Comparison of ENCODE assay signal across 20 mouse cellular contexts in the genomic region with DNA sequence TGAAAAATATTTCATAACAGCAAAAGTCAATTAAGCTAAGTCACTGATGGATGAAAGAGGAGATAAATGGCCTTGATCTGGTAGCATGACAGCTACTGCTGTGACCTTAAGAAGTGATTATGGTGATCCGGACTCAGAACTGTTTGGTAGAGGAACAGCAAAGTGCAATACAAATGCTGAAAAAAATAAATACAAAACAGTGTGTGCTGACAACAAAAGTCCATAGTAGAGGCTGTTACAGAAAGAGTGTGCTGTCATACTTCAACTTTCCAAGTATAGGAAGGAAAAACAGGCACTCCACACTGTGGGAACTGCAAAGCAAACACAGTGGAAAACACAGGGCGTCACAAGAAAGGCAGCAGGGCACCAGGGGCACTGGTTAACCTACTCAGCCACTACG. TPM values are rescaled to one million over a fixed set of nuclear protein-coding genes. Genes with fewer than 3 reads are reported as not detected.
DNase-seq lines count a peak whose midpoint lies in the region; ATAC-seq and TF ChIP-seq lines count a peak whose summit lies in the region.
"Had no signal": no experiment of that assay in that cellular context is flagged by ENCODE, and none has a peak within 500 bp of the region (broad histone marks: within the 10 kb centered on the region; RNA-seq: fewer than 3 reads in every experiment).

No protein-coding gene starts in this region.

- no peak for TF ChIP-seq EP300 in liver, postnatal 0 days (IDR thresholded peaks at IDR 0.05; ENCODE audit: low read depth)

- DNase-seq in liver, postnatal 0 days = no peak
- DNase-seq in lung, postnatal 36 days = peak; percentile 39
- DNase-seq in lung, postnatal 25 days (ENCODE audit: low spot score) = no peak
- no peak for DNase-seq in neural tube, embryonic 10.5 days (ENCODE audit: extremely low spot score, low spot score)
- DNase-seq: adrenal gland, adult 2 months; adrenal gland, postnatal 10 days; adrenal gland, postnatal 25 days; B cell, adult 2 months; cerebellum, adult 11 months; cerebellum, adult 18-20 months; cerebellum, adult 8-10 months; cerebellum, adult 9-11 months; cerebellum, postnatal 25 days; forebrain, postnatal 0 days had no signal

- WGBS in liver, postnatal 0 days (ENCODE audit: insufficient replicate concordance) = 70% methylated on average over 3 of the region's 3 CpGs
- 80% methylated on average over 3 of the region's 3 CpGs for WGBS in liver, embryonic 12.5 days (ENCODE audit: insufficient replicate concordance)
- 77% methylated on average over 3 of the region's 3 CpGs for WGBS in neural tube, embryonic 13.5 days

- ATAC-seq in liver, postnatal 0 days = peak; percentile 40
- no peak for ATAC-seq in liver, embryonic 12.5 days
- ATAC-seq in neural tube, embryonic 13.5 days (ENCODE audit: low read depth) = no peak
- ATAC-seq: forebrain, embryonic 13.5 days; forebrain, embryonic 15.5 days; forebrain, postnatal 0 days had no signal

- peaks cover 17% of the 10 kb centered on the region for H3K36me3 ChIP-seq in liver, postnatal 0 days (replicated peaks; ENCODE audit: insufficient read depth, low read length)
- H3K36me3 ChIP-seq in liver, embryonic 12.5 days = peaks cover 32% of the 10 kb centered on the region
- peaks cover 12% of the 10 kb centered on the region for H3K36me3 ChIP-seq in neural tube, embryonic 13.5 days

- H3K9me3 ChIP-seq in liver, postnatal 0 days (ENCODE audit: low read length) = no peaks in the 10 kb centered on the region
- H3K9me3 ChIP-seq in liver, embryonic 12.5 days (replicated peaks) = no peaks in the 10 kb centered on the region
- no peaks in the 10 kb centered on the region for H3K9me3 ChIP-seq in neural tube, embryonic 13.5 days
- H3K9me3 ChIP-seq: embryonic facial prominence, embryonic 10.5 days; embryonic facial prominence, embryonic 12.5 days; forebrain, embryonic 13.5 days; forebrain, embryonic 15.5 days had no signal

- TF ChIP-seq CTCF in liver, postnatal 0 days (IDR thresholded peaks at IDR 0.05; ENCODE audit: low read depth) = no peak

- no peaks in the 10 kb centered on the region for H3K4me1 ChIP-seq in liver, postnatal 0 days (ENCODE audit: insufficient read depth)
- H3K4me1 ChIP-seq in liver, embryonic 12.5 days = no peaks in the 10 kb centered on the region
- H3K4me1 ChIP-seq in neural tube, embryonic 13.5 days (replicated peaks) = no peaks in the 10 kb centered on the region; the same call in 1 of the 2 replicates
- H3K4me1 ChIP-seq: embryonic facial prominence, embryonic 10.5 days; embryonic facial prominence, embryonic 12.5 days; forebrain, embryonic 13.5 days; forebrain, embryonic 15.5 days had no signal

- no peak overlapping the region for H3K9ac ChIP-seq in liver, postnatal 0 days (replicated peaks)
- H3K9ac ChIP-seq in liver, embryonic 12.5 days = no peak overlapping the region
- no peak overlapping the region for H3K9ac ChIP-seq in neural tube, embryonic 13.5 days
- H3K9ac ChIP-seq: embryonic facial prominence, embryonic 12.5 days; forebrain, embryonic 13.5 days; forebrain, embryonic 15.5 days; forebrain, postnatal 0 days had no signal

- H3K4me3 ChIP-seq in liver, postnatal 0 days (ENCODE audit: low read depth, low read length) = no peak overlapping the region
- no peak overlapping the region for H3K4me3 ChIP-seq in liver, embryonic 12.5 days
- no peak overlapping the region for H3K4me3 ChIP-seq in neural tube, embryonic 13.5 days
- H3K4me3 ChIP-seq: embryonic facial prominence, embryonic 10.5 days; embryonic facial prominence, embryonic 12.5 days; forebrain, embryonic 13.5 days; forebrain, embryonic 15.5 days had no signal

- H3K27ac ChIP-seq in liver, postnatal 0 days (ENCODE audit: low read depth) = 0 out of 2 replicates have a peak overlapping the region, but pooled peaks have one; percentile 37
- no peak overlapping the region for H3K27ac ChIP-seq in liver, embryonic 12.5 days
- H3K27ac ChIP-seq in neural tube, embryonic 13.5 days (replicated peaks) = 0 out of 2 replicates have a peak overlapping the region, but pooled peaks have one; percentile 18
- H3K27ac ChIP-seq: embryonic facial prominence, embryonic 10.5 days; embryonic facial prominence, embryonic 12.5 days; forebrain, embryonic 13.5 days; forebrain, embryonic 15.5 days had no signal

- H3K4me2 ChIP-seq in liver, postnatal 0 days (ENCODE audit: low read depth, low read length) = no peak overlapping the region
- H3K4me2 ChIP-seq in liver, embryonic 12.5 days = no peak overlapping the region
- no peak overlapping the region for H3K4me2 ChIP-seq in neural tube, embryonic 13.5 days
- H3K4me2 ChIP-seq: embryonic facial prominence, embryonic 12.5 days; forebrain, embryonic 13.5 days; forebrain, embryonic 15.5 days had no signal

- H3K27me3 ChIP-seq in liver, postnatal 0 days (ENCODE audit: insufficient read depth, low read length) = no peaks in the 10 kb centered on the region
- no peaks in the 10 kb centered on the region for H3K27me3 ChIP-seq in liver, embryonic 12.5 days (replicated peaks)
- no peaks in the 10 kb centered on the region for H3K27me3 ChIP-seq in neural tube, embryonic 13.5 days
- H3K27me3 ChIP-seq: embryonic facial prominence, embryonic 12.5 days; forebrain, embryonic 13.5 days; forebrain, embryonic 15.5 days had no signal

RNA-seq across cellular contexts. Expression of gene Phf3, which starts 34.1 kb away (rescaled TPM):
- polyA plus RNA-seq in liver, postnatal 0 days (2015; fragmentation: Nextera tagmentation; extraction: Ambion mirVana) = 9.6 and 12.4 TPM in 2 replicates
- 24.1 and 25.0 TPM in 2 replicates for polyA plus RNA-seq in liver, embryonic 12.5 days (2016; fragmentation: Nextera tagmentation; extraction: Ambion mirVana)
- polyA plus RNA-seq in neural tube, embryonic 13.5 days (2015; fragmentation: Nextera tagmentation; extraction: Ambion mirVana) = 38.5 and 48.1 TPM in 2 replicates
